In genomic region chr2:130653760-130654159, GRCm38 (mm10) we compare ENCODE assay signal across 15 mouse cellular contexts.
"Had no signal": no experiment of that assay in that cellular context is flagged by ENCODE, and none has a peak within 500 bp of the region (broad histone marks: within the 10 kb centered on the region; RNA-seq: fewer than 3 reads in every experiment).

No protein-coding gene starts in this region.

- H3K9me3 ChIP-seq: kidney, embryonic 15.5 days; limb, embryonic 13.5 days; midbrain, embryonic 10.5 days; midbrain, embryonic 15.5 days; neural tube, embryonic 13.5 days had no signal

- H3K9ac ChIP-seq: kidney, embryonic 15.5 days; limb, embryonic 13.5 days; midbrain, embryonic 15.5 days; neural tube, embryonic 13.5 days had no signal

- H3K27ac ChIP-seq: kidney, embryonic 15.5 days; limb, embryonic 13.5 days; midbrain, embryonic 10.5 days; midbrain, embryonic 15.5 days; neural tube, embryonic 13.5 days had no signal

- H3K27me3 ChIP-seq: kidney, embryonic 15.5 days; limb, embryonic 13.5 days; midbrain, embryonic 15.5 days; neural tube, embryonic 13.5 days had no signal

- H3K4me1 ChIP-seq: kidney, embryonic 15.5 days; limb, embryonic 13.5 days; midbrain, embryonic 10.5 days; midbrain, embryonic 15.5 days; neural tube, embryonic 13.5 days had no signal

- DNase-seq: kidney, adult 2 months; kidney, postnatal 14 days; layer of hippocampus, postnatal 36 days; lung, adult 18-20 months; retina, postnatal 1 day; right cerebral cortex, postnatal 4 days; spleen, adult 18-20 months; thymus, adult 18-20 months; thymus, postnatal 14 days had no signal

- ATAC-seq: intestine, embryonic 16.5 days; midbrain, embryonic 15.5 days had no signal

- H3K4me3 ChIP-seq: kidney, embryonic 15.5 days; limb, embryonic 13.5 days; midbrain, embryonic 10.5 days; midbrain, embryonic 15.5 days; neural tube, embryonic 13.5 days had no signal

- H3K4me2 ChIP-seq: kidney, embryonic 15.5 days; limb, embryonic 13.5 days; midbrain, embryonic 15.5 days; neural tube, embryonic 13.5 days had no signal
